Mouse (Mus musculus) MEL (cell line): ENCODE measurements around the gene Aph1b. TPM values are rescaled to one million over a fixed set of nuclear protein-coding genes. Genes with fewer than 3 reads are reported as not detected.
A peak's percentile ranks its signal among the peaks of the same experiment; 100 is the strongest.

Experiments used
- DNase-seq: peaks from one replicate; pipeline ENCODE4 v3.0.0; 2011; ENCODE audit warnings: low read depth, low spot score
- H3K27ac ChIP-seq: 2 replicates; pipeline ENCODE4 v1.5.1; 2012; ENCODE audit warnings: low read depth, mild to moderate bottlenecking, control low read depth, low read length, moderate library complexity; ENCODE audit not compliant: control insufficient read depth
- H3K27me3 ChIP-seq, 2 experiments: fragments of 150-350 bp in 1 of 2; sonication (generic) in 1 of 2; 2 replicates each; pipeline ENCODE4 v1.6.1; 2012; ENCODE audit warnings: low read length in 2 of 2, mild to moderate bottlenecking in 2 of 2, improper control_type of control experiment in 1 of 2, moderate library complexity in 1 of 2; ENCODE audit not compliant: insufficient read depth in 2 of 2, control insufficient read depth in 1 of 2
- H3K36me3 ChIP-seq, 2 experiments: 2 replicates each; pipeline ENCODE4 v1.6.1; 2012 to 2014; ENCODE audit warnings: low read length in 2 of 2, improper control_type of control experiment in 1 of 2, inconsistent platforms in 1 of 2, mild to moderate bottlenecking in 1 of 2; ENCODE audit not compliant: insufficient read depth in 2 of 2, control insufficient read depth in 1 of 2
- H3K4me1 ChIP-seq, 2 experiments: fragments of 150-350 bp in 1 of 2; sonication (generic) in 1 of 2; 2 replicates each; pipeline ENCODE4 v1.6.1; 2012; ENCODE audit warnings: low read length in 2 of 2, improper control_type of control experiment in 1 of 2, mild to moderate bottlenecking in 1 of 2; ENCODE audit not compliant: insufficient read depth in 2 of 2, control insufficient read depth in 1 of 2
- H3K4me3 ChIP-seq, 2 experiments: fragments of 150-350 bp in 1 of 2; sonication (generic) in 1 of 2; 2 replicates each; pipeline ENCODE4 v1.5.1; 2012; ENCODE audit warnings: low read depth in 2 of 2, low read length in 2 of 2, mild to moderate bottlenecking in 2 of 2, moderate library complexity in 2 of 2, control low read depth in 1 of 2, improper control_type of control experiment in 1 of 2; ENCODE audit not compliant: control insufficient read depth in 1 of 2, insufficient read depth in 1 of 2
- H3K79me2 ChIP-seq: 2 replicates; pipeline ENCODE4 v1.6.1; 2012; ENCODE audit warnings: mild to moderate bottlenecking, low read length, moderate library complexity; ENCODE audit not compliant: control insufficient read depth, poor library complexity, insufficient read depth
- H3K9ac ChIP-seq: 2 replicates; pipeline ENCODE4 v1.6.1; 2012; ENCODE audit warnings: low read depth, mild to moderate bottlenecking, control low read depth, low read length, moderate library complexity; ENCODE audit not compliant: control insufficient read depth, poor library complexity, severe bottlenecking
- H3K9me3 ChIP-seq: fragments of 150-350 bp; sonication (generic); replicated peaks from 2 replicates; pipeline ENCODE4 v1.6.1; 2012; ENCODE audit warnings: mild to moderate bottlenecking, low read length, improper control_type of control experiment, moderate library complexity; ENCODE audit not compliant: insufficient read depth
- BHLHE40 ChIP-seq: IDR thresholded peaks from 2 replicates; pipeline ENCODE4 v1.6.1; 2012; ENCODE audit warnings: low read depth, mild to moderate bottlenecking, inconsistent platforms, low read length, improper control_type of control experiment, borderline replicate concordance
- CTCF ChIP-seq, 3 experiments: IDR thresholded peaks in 2 of 3; conservative IDR thresholded peaks in 1 of 3; 2 replicates each; pipeline ENCODE4 v1.5.1; 2011 to 2012; ENCODE audit warnings: low read length in 3 of 3, low read depth in 2 of 3, mild to moderate bottlenecking in 2 of 3, improper control_type of control experiment in 1 of 3, inconsistent platforms in 1 of 3, mixed read lengths in 1 of 3, moderate library complexity in 1 of 3; ENCODE audit not compliant: control insufficient read depth in 1 of 3, insufficient read depth in 1 of 3, poor library complexity in 1 of 3, severe bottlenecking in 1 of 3
- EP300 ChIP-seq, 2 experiments: IDR thresholded peaks; 2 replicates each; pipeline ENCODE4 v1.6.1; 2011; ENCODE audit warnings: improper control_type of control experiment in 2 of 2, low read length in 2 of 2, low read depth in 1 of 2, mild to moderate bottlenecking in 1 of 2
- KAT2A ChIP-seq: conservative IDR thresholded peaks from 2 replicates; pipeline ENCODE4 v1.6.1; 2012; ENCODE audit warnings: low read depth, low read length, improper control_type of control experiment, inconsistent platforms
- MAX ChIP-seq: IDR thresholded peaks from 2 replicates; pipeline ENCODE4 v1.6.1; 2011; ENCODE audit warnings: low read length, improper control_type of control experiment
- MXI1 ChIP-seq: IDR thresholded peaks from 2 replicates; pipeline ENCODE4 v1.6.1; 2011; ENCODE audit warnings: mild to moderate bottlenecking, low read depth, low read length, improper control_type of control experiment
- MYC ChIP-seq: IDR thresholded peaks from 2 replicates; pipeline ENCODE4 v1.6.1; 2011; ENCODE audit warnings: low read depth, mild to moderate bottlenecking, low read length, improper control_type of control experiment, moderate library complexity
- NRF1 ChIP-seq: IDR thresholded peaks from 2 replicates; pipeline ENCODE4 v1.6.1; 2014; ENCODE audit warnings: low read depth, mild to moderate bottlenecking, inconsistent platforms, low read length, improper control_type of control experiment, moderate library complexity; ENCODE audit not compliant: poor library complexity, insufficient read depth, severe bottlenecking
- SIN3A ChIP-seq: IDR thresholded peaks from 2 replicates; pipeline ENCODE4 v1.6.1; 2012; ENCODE audit warnings: low read length, improper control_type of control experiment, inconsistent platforms
- SMC3 ChIP-seq: IDR thresholded peaks from 2 replicates; pipeline ENCODE4 v1.6.1; 2011; ENCODE audit warnings: low read depth, low read length, improper control_type of control experiment
- TBP ChIP-seq: IDR thresholded peaks from 2 replicates; pipeline ENCODE4 v1.8.0; 2011; ENCODE audit warnings: low read depth, low read length, improper control_type of control experiment
- USF1 ChIP-seq: IDR thresholded peaks from 2 replicates; pipeline ENCODE4 v1.6.1; 2014; ENCODE audit warnings: low read depth, mild to moderate bottlenecking, inconsistent platforms, low read length, improper control_type of control experiment, moderate library complexity
- ZKSCAN1 ChIP-seq: IDR thresholded peaks from 2 replicates; pipeline ENCODE4 v1.6.1; 2012; ENCODE audit warnings: low read depth, mild to moderate bottlenecking, inconsistent platforms, low read length, improper control_type of control experiment, moderate library complexity
- ZMIZ1 ChIP-seq: IDR thresholded peaks from 2 replicates; pipeline ENCODE4 v1.6.1; 2012; ENCODE audit warnings: low read depth, mild to moderate bottlenecking, inconsistent platforms, low read length, improper control_type of control experiment, moderate library complexity
- polyA plus RNA-seq, 2 experiments: library from polyadenylated mRNA; stranded (reverse) in 1 of 2; unstranded in 1 of 2; fragments of >175 nt in 1 of 2; fragments of >200 nt in 1 of 2; gene quantifications; 2 replicates each; pipeline versions ENCODE4 v1.2.1 to v1.2.4; 2012; ENCODE audit warnings: low replicate concordance in 2 of 2, low read depth in 1 of 2; ENCODE audit not compliant: insufficient read length in 2 of 2, insufficient read depth in 1 of 2, missing spikeins in 1 of 2
- total RNA-seq: library from RNA; depleted of rRNA; stranded (reverse); fragments of 300-350 nt; gene quantifications from 2 replicates; pipeline ENCODE4 v1.2.3, GENCODE M21; 2012; rRNA removed

Gene Aph1b
- total RNA-seq (0.04 and 0.13 TPM in 2 replicates), polyA plus RNA-seq (under 1 TPM in 1 of 2 experiments, not detected in 1; 0.93 TPM)

- no peaks in the 10 kb centered on the region; the same call in 1 of the 2 replicates for H3K79me2 ChIP-seq
- H3K9me3 ChIP-seq, result no peaks in the 10 kb centered on the region
- TF ChIP-seq TBP (peak; percentile 38; the same call in 1 of the 2 replicates), NRF1 (peak; percentile 28; the same call in 1 of the 2 replicates), ZMIZ1 (no peak), SMC3 (0 out of 2 replicates have a peak, but pooled peaks have one; percentile 12), ZKSCAN1 (no peak), CTCF (IDR thresholded peaks at IDR 0.05 in 2 of 3, conservative IDR thresholded peaks at IDR 0.05 in 1 of 3; ENCODE audit: control insufficient read depth in 1 of 3, insufficient read depth in 1 of 3, low read depth in 2 of 3, low read length in 3 of 3, poor library complexity in 1 of 3, severe bottlenecking in 1 of 3) (0 out of 6 replicates have a peak, but pooled peaks of 1 of the 3 experiments have one; percentile 12), MXI1 (peak; percentile 60; the same call in 1 of the 2 replicates)
- H3K9ac ChIP-seq, result peak within 1 kb of the TSS; percentile 66
- peaks cover 8 to 26% of the 10 kb centered on the region in 2 experiments; a peak in 3 of 4 replicates for H3K27me3 ChIP-seq
- H3K27ac ChIP-seq, result no peak within 1 kb of the TSS
- H3K36me3 ChIP-seq, result peaks cover 0 to 8% of the 10 kb centered on the region in 2 experiments; a peak in 2 of 4 replicates
- H3K4me1 ChIP-seq, result peaks cover 0 to 5% of the 10 kb centered on the region in 2 experiments; a peak in 1 of 4 replicates
- peak within 1 kb of the TSS; percentile 80 to 88 for H3K4me3 ChIP-seq
- DNase-seq, result peak; percentile 99
Measured at GRCm38 (mm10) chr9:66795464-66796324, at the start of gene Aph1b. Aph1b (minus strand) TSS chr9:66795490.

- H3K27ac ChIP-seq, result no peak overlapping the region
- no peaks in the 10 kb centered on the region for H3K9me3 ChIP-seq
- H3K27me3 ChIP-seq, result no peaks in the 10 kb centered on the region
- H3K9ac ChIP-seq, result peak overlapping the region; percentile 67
- no peak for DNase-seq
- H3K4me3 ChIP-seq, result peak overlapping the region; percentile 60 to 69
- H3K36me3 ChIP-seq, result peaks cover 0 to 3% of the 10 kb centered on the region in 2 experiments; a peak in 1 of 4 replicates
- H3K4me1 ChIP-seq, result peaks cover 0 to 6% of the 10 kb centered on the region in 2 experiments; a peak in 1 of 4 replicates
- no peaks in the 10 kb centered on the region for H3K79me2 ChIP-seq
- TF ChIP-seq USF1 (peak; percentile 29; the same call in 1 of the 2 replicates), KAT2A (no peak), BHLHE40 (peak; percentile 66; the same call in 1 of the 2 replicates), EP300 (IDR thresholded peaks at IDR 0.05; ENCODE audit: low read depth in 1 of 2, low read length in 2 of 2) (no peak), SIN3A (peak; percentile 92), MXI1 (peak; percentile 98), MYC (peak; percentile 91), MAX (peak; percentile 94)
Measured at GRCm38 (mm10) chr9:66835097-66835480, 39.8 kb upstream of the Aph1b start.
